Mouse (Mus musculus): ENCODE measurements around the gene Prpf4. TPM values are rescaled to one million over a fixed set of nuclear protein-coding genes. Genes with fewer than 3 reads are reported as not detected.

Gene Prpf4
- 9.6 and 10.0 TPM in 2 replicates for polyA plus RNA-seq (2015; fragmentation: Nextera tagmentation; extraction: Ambion mirVana)

- Histone ChIP-seq H3K9me3 (ENCODE audit: low read length) (no peaks in the 10 kb centered on the region), H3K9ac (replicated peaks; ENCODE audit: low read depth) (peak within 1 kb of the TSS; percentile 91), H3K4me2 (replicated peaks; ENCODE audit: low read depth, low read length) (peak within 1 kb of the TSS; percentile 79), H3K36me3 (ENCODE audit: insufficient read depth, low read length) (0 out of 2 replicates have a peak, but pooled peaks cover 8% of the 10 kb centered on the region), H3K27ac (ENCODE audit: low read length) (peak within 1 kb of the TSS; percentile 89), H3K4me1 (ENCODE audit: insufficient read depth, low read depth, low read length) (peaks cover 4% of the 10 kb centered on the region; the same call in 1 of the 2 replicates), H3K4me3 (ENCODE audit: low read depth, low read length) (peak within 1 kb of the TSS; percentile 70), H3K27me3 (replicated peaks; ENCODE audit: insufficient read depth, low read length) (no peaks in the 10 kb centered on the region)
- DNase-seq (ENCODE audit: low spot score) (peak; percentile 100), ATAC-seq (peak; percentile 99)
- peak; percentile 75 for TF ChIP-seq EP300 (IDR thresholded peaks at IDR 0.05)
- TF ChIP-seq CTCF (IDR thresholded peaks at IDR 0.05) = no peak
- WGBS = under 1% methylated on average over 39 of the region's 39 CpGs
Observed at GRCm38 (mm10) chr4:62408601-62409282, at the start of gene Prpf4, which contains the start of gene Cdc26. Prpf4 (plus strand) TSS chr4:62408797. Cdc26 (minus strand) TSS chr4:62408642.

GRCm38 (mm10) chr4:62359256-62359775, 49.3 kb upstream of the Prpf4 start:
- H3K4me2 ChIP-seq (replicated peaks; ENCODE audit: low read depth, low read length) = peak overlapping the region; percentile 62
- WGBS = 36% methylated on average over 7 of the region's 7 CpGs
- peak overlapping the region; percentile 85 for H3K9ac ChIP-seq (replicated peaks; ENCODE audit: low read depth)
- ATAC-seq (no peak), DNase-seq (ENCODE audit: low spot score) (no peak)
- H3K36me3 ChIP-seq (ENCODE audit: insufficient read depth, low read length) = no peaks in the 10 kb centered on the region
- H3K27me3 ChIP-seq (replicated peaks; ENCODE audit: insufficient read depth, low read length) = no peaks in the 10 kb centered on the region
- peak overlapping the region; percentile 95 for H3K27ac ChIP-seq (ENCODE audit: low read length)
- H3K4me3 ChIP-seq (ENCODE audit: low read depth, low read length) = peak overlapping the region; percentile 87
- TF ChIP-seq EP300 (IDR thresholded peaks at IDR 0.05) = no peak
- TF ChIP-seq CTCF (IDR thresholded peaks at IDR 0.05) = no peak
- H3K4me1 ChIP-seq (ENCODE audit: insufficient read depth, low read depth, low read length) = peaks cover 9% of the 10 kb centered on the region; the same call in 1 of the 2 replicates
- no peaks in the 10 kb centered on the region for H3K9me3 ChIP-seq (ENCODE audit: low read length)

- peak within 1 kb of the TSS; percentile 62 for H3K4me2 ChIP-seq (replicated peaks; ENCODE audit: low read depth, low read length)
- H3K27ac ChIP-seq (ENCODE audit: low read length) = peak within 1 kb of the TSS; percentile 95
- H3K9me3 ChIP-seq (ENCODE audit: low read length) = no peaks in the 10 kb centered on the region
- H3K9ac ChIP-seq (replicated peaks; ENCODE audit: low read depth) = peak within 1 kb of the TSS; percentile 85
- DNase-seq (ENCODE audit: low spot score) (peak; percentile 100), ATAC-seq (peak; percentile 100)
- peaks cover 9% of the 10 kb centered on the region; the same call in 1 of the 2 replicates for H3K4me1 ChIP-seq (ENCODE audit: insufficient read depth, low read depth, low read length)
- H3K4me3 ChIP-seq (ENCODE audit: low read depth, low read length) = peak within 1 kb of the TSS; percentile 87
- WGBS = under 1% methylated on average over 50 of the region's 51 CpGs
- no peaks in the 10 kb centered on the region for H3K36me3 ChIP-seq (ENCODE audit: insufficient read depth, low read length)
- H3K27me3 ChIP-seq (replicated peaks; ENCODE audit: insufficient read depth, low read length) = no peaks in the 10 kb centered on the region
- TF ChIP-seq CTCF (IDR thresholded peaks at IDR 0.05) (no peak), EP300 (IDR thresholded peaks at IDR 0.05) (no peak)
Observed at GRCm38 (mm10) chr4:62360088-62360804, 48.4 kb upstream of the Prpf4 start, which contains the start of the genes Fkbp15 and Slc31a1. Fkbp15 (minus strand) TSS chr4:62360548. Slc31a1 (plus strand) TSS chr4:62360727.

- peak; percentile 44 for ATAC-seq
- DNase-seq (ENCODE audit: low spot score) = no peak
Observed at GRCm38 (mm10) chr4:62360805-62361455, 47.7 kb upstream of the Prpf4 start.

GRCm38 (mm10) chr4:62361571-62361970, 47.0 kb upstream of the Prpf4 start:
- Histone ChIP-seq H3K4me2 (replicated peaks; ENCODE audit: low read depth, low read length) (peak overlapping the region; percentile 62), H3K9me3 (ENCODE audit: low read length) (no peaks in the 10 kb centered on the region), H3K4me1 (ENCODE audit: insufficient read depth, low read depth, low read length) (peaks cover 19% of the 10 kb centered on the region), H3K27me3 (replicated peaks; ENCODE audit: insufficient read depth, low read length) (no peaks in the 10 kb centered on the region), H3K36me3 (ENCODE audit: insufficient read depth, low read length) (0 out of 2 replicates have a peak, but pooled peaks cover 3% of the 10 kb centered on the region), H3K9ac (replicated peaks; ENCODE audit: low read depth) (peak overlapping the region; percentile 85), H3K27ac (ENCODE audit: low read length) (0 out of 2 replicates have a peak overlapping the region, but pooled peaks have one; percentile 34), H3K4me3 (ENCODE audit: low read depth, low read length) (peak overlapping the region; percentile 87)
- 27% methylated on average over 6 of the region's 6 CpGs for WGBS
- TF ChIP-seq EP300 (IDR thresholded peaks at IDR 0.05) = no peak
- no peak for TF ChIP-seq CTCF (IDR thresholded peaks at IDR 0.05)
- ATAC-seq (no peak), DNase-seq (ENCODE audit: low spot score) (no peak)

More at GRCm38 (mm10) chr4:62360805-62361455, 47.7 kb upstream of the Prpf4 start:
- Histone ChIP-seq H3K36me3 (ENCODE audit: insufficient read depth, low read length) (no peaks in the 10 kb centered on the region), H3K4me3 (ENCODE audit: low read depth, low read length) (peak overlapping the region; percentile 87), H3K27me3 (replicated peaks; ENCODE audit: insufficient read depth, low read length) (no peaks in the 10 kb centered on the region), H3K9me3 (ENCODE audit: low read length) (no peaks in the 10 kb centered on the region), H3K9ac (replicated peaks; ENCODE audit: low read depth) (peak overlapping the region; percentile 85), H3K4me2 (replicated peaks; ENCODE audit: low read depth, low read length) (peak overlapping the region; percentile 62), H3K4me1 (ENCODE audit: insufficient read depth, low read depth, low read length) (peaks cover 13% of the 10 kb centered on the region; the same call in 1 of the 2 replicates), H3K27ac (ENCODE audit: low read length) (peak overlapping the region; percentile 95)
- under 1% methylated on average over 21 of the region's 22 CpGs for WGBS
- TF ChIP-seq CTCF (IDR thresholded peaks at IDR 0.05) (no peak), EP300 (IDR thresholded peaks at IDR 0.05) (no peak)
